Mouse (Mus musculus): ENCODE measurements around the gene Rac2. TPM values are rescaled to one million over a fixed set of nuclear protein-coding genes. Genes with fewer than 3 reads are reported as not detected.

Gene Rac2
- total RNA-seq, 1 experiment from 2014 or later: 252 TPM

GRCm38 (mm10) chr15:78548711-78549110 lies 23.9 kb downstream of the Rac2 start:
- no peak for ATAC-seq (replicated peaks; ENCODE audit: low read depth, poor library complexity, severe bottlenecking)

DNA sequence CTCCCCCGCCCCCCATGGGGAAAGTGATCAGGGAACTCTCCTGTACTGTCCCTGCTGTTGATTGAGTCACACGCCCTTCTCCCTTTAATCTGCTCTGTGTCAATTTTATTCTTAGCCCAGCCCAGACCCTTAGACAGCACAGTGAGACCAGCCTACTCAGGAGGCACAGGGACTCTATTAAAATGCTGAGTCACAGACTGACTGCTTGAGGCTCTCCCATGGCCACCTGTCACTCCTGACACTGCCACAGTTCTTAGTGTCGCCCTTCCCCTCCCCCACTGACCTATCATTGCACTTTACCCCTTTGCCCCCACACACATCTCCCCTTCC lies 24.3 kb downstream of the Rac2 start:
- peak; percentile 79 for ATAC-seq (replicated peaks; ENCODE audit: low read depth, poor library complexity, severe bottlenecking)

DNA sequence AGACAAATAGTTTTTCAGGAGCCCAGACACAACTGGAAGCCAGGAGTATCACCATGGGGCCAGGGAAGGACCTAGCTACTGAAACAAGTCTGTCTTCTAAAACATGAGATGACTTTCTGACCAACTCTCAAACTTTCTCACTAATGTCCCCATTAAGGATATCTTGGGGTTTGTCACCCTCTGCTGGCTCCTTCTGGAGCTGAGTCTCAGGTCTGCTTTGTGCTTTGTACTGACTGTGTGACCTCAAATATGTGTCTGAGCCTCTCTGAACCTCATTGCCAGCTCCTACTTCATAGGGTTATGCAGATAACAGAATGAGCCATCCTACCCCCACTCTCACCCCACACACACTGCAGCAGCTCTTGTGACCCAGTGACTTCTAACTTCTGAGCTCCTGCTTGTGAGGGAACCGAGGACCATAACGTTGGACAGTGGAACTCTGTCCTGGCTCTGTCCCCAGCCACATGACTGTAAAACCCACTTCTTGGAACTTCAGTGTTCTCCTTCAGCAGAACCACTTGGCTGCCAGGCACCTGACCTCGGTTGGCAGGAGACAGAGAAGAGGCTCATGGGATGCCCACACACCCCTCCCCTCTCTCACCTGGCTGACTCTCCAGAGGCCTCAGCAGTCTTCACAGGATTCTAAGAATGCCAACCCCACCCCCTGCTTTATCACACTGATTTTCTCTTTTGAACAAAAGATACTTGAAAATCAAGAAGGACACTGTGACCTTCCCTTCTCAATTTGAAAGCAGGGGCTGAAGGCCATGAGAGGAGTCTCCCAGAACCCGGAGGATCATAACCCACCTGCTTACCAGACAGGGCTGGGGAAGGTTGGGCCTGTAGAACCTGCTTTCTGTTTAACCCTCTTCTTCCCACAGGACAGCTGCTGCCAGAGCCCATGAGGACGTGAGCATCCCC lies 24.9 kb downstream of the Rac2 start:
- peak; percentile 52 for ATAC-seq (replicated peaks; ENCODE audit: low read depth, poor library complexity, severe bottlenecking)

- ATAC-seq (replicated peaks; ENCODE audit: low read depth, poor library complexity, severe bottlenecking): no peak
Measured at GRCm38 (mm10) chr15:78546060-78546459, 26.5 kb downstream of the Rac2 start.

DNA sequence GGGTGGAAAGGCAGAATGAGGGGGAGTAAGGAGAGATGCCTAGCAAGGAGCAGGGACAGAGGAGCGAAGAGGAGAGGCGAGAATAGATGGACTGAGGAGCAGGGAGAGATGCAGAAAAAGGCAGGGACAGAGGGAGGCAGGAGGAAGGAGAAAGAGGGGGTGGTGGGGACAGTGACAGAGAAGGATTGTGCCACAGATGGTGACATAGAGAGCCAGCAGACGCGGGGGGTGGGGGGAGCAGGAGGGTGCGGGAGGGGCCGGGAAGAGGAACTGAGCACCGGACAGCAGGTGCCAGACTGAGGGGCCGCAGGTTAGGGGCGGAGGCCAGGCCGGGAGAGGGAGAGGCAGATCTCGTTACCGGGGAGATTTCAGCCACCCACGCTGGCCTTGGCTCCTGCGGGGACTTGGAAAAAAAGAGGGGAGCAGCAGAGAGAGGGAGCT lies 28.0 kb downstream of the Rac2 start, which contains the start of gene Sstr3:
Sstr3 (minus strand) TSS at position 125 of the 441 bp plus-strand sequence.
- ATAC-seq (replicated peaks; ENCODE audit: low read depth, poor library complexity, severe bottlenecking): no peak

DNA sequence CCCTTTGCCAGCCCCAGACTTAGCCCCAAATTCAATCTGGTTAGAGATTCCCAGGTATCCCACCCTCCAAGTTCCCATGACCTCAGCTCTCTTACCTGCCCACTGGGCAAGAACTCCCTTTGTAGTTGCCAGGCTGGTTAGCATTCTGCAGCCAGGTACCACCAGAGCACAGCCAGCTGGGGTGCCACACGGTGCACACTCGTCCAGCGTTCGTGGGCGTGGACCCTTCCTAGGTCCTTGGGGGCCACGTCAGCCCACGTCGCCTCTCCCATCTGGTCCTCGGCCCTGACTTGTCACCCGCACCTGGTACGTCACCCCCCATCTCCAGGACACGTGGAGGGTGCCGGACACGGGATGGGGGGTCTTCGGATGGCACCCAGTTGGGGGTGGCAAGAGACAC lies 28.5 kb downstream of the Rac2 start:
- ATAC-seq (replicated peaks; ENCODE audit: low read depth, poor library complexity, severe bottlenecking): no peak

DNA sequence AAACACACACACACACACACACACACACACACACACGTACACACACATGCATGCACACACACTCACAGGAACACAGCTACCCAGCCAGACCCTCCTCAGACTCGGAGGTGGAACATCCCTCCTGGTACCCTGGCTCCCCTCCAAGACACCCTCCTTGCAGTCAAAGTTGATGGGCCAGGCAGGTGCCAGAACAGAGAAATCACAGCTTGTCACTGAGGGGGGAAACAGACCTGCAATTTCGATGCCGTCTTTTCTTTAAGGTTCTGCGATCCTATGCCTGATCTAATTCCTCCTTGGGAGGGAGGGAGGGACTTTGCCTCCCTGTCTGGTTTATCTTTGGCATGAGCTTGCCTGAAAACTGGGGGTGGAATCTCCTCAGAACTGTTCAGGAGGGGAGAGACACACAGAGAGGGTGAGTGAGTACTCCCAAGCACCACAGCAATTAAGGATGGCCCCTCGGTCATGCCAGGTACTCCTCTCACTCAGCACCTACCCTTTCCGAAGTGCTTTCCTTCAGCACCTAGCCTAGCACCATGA lies 29.7 kb downstream of the Rac2 start:
- ATAC-seq (replicated peaks; ENCODE audit: low read depth, poor library complexity, severe bottlenecking): no peak

DNA sequence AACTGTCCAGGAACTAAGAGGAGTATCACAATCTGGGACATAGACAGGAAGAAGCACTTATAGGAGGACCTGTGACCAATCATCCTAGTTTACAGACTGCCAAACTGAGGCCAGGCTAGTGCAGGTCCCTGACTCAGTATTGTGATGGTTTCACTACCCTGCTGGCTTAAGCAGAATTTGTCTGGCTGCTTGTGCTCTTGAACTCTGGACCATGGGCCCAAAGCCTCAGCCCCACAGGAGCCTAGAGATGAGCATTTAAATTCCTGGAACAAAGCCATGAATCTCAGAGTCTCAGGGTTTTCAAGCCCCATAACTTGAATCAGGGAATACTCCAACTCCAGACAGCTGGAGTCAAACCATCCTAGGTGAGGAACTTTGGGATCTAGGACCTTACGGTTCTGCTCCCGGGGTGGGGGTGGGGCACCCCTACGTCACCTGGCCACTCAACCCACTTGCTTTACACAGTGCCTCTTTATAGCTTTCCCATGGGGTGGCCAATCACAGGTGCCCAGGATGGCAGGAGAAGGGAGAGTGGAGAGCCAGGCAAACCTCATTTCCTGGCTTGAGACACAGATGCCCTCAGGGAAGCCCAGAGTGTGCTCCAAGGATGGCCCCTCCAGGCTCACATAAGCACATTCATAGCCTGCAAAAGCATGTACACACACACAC lies 30.4 kb downstream of the Rac2 start:
- ATAC-seq (replicated peaks; ENCODE audit: low read depth, poor library complexity, severe bottlenecking): no peak

- ATAC-seq (replicated peaks; ENCODE audit: low read depth, poor library complexity, severe bottlenecking): no peak
Measured at GRCm38 (mm10) chr15:78541606-78542005, 31.0 kb downstream of the Rac2 start.

DNA sequence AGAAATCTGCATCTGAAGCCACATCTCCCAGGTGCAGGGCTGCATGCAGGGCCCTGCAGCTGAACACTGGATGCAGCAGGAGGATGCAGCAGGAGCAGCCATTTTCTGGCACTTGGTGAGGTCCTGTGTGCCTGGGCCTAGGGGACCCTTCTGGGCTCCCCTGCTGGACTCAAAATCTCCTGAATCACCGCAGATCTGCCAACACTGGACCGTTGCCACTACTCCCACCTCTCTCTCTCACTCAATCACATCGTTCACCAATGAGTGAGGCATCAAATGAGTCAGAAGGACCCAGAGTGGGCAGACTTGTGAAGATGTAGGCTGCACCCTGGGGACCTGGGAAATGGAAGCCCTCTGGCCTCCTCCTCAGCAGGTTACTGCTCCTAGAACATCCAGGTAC lies 31.5 kb downstream of the Rac2 start:
- ATAC-seq (replicated peaks; ENCODE audit: low read depth, poor library complexity, severe bottlenecking): no peak

- ATAC-seq (replicated peaks; ENCODE audit: low read depth, poor library complexity, severe bottlenecking): no peak
Measured at GRCm38 (mm10) chr15:78535723-78536421, 36.7 kb downstream of the Rac2 start.

- no peak for ATAC-seq (replicated peaks; ENCODE audit: low read depth, poor library complexity, severe bottlenecking)
Measured at GRCm38 (mm10) chr15:78533346-78533835, 39.2 kb downstream of the Rac2 start.

- no peak for ATAC-seq (replicated peaks; ENCODE audit: low read depth, poor library complexity, severe bottlenecking)
Measured at GRCm38 (mm10) chr15:78532566-78533345, 39.8 kb downstream of the Rac2 start.

DNA sequence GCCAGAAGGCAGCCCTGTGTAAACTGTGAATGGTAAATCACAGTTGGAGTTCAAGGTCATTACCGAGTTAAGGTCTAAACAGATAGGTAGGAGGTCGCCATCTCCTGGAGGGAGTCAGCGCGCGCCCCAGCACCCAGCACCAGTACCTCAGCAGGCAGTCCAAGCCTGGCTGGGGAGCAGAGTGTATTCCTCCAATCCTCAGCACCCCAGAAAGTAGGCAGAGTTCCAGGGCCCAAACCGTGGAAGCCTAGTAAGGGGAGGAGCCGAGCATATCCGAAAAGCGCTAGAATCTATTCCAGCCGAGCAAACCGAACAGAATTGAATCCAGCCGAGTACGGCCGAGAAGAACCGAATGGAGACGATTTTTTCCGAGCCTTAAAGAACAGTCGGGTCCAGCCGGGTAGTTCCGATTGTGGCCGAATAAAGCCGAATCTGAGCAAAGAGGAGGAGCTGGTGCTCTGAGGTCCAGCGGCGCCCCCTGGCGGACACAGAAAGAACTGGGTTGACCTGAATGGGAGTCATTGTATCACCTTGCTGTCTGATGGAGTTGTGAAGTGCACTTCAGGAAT lies 40.6 kb downstream of the Rac2 start:
- peak; percentile 84 for ATAC-seq (replicated peaks; ENCODE audit: low read depth, poor library complexity, severe bottlenecking)

DNA sequence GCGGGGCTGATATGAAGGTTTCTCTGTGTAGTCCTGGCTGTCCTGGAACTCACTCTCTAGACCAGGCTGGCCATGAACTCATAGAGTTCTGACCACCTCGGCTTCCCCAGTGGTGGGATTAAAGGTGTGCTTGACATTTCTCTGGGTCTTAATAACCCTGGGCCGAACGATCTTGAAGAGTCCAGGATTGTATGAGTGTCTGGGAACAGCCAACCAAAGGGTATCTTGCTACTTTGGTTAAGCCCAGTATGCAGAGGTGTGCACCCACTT lies 41.2 kb downstream of the Rac2 start:
- ATAC-seq (replicated peaks; ENCODE audit: low read depth, poor library complexity, severe bottlenecking): no peak

- ATAC-seq (replicated peaks; ENCODE audit: low read depth, poor library complexity, severe bottlenecking): no peak
Measured at GRCm38 (mm10) chr15:78530671-78531450, 41.7 kb downstream of the Rac2 start, which contains the start of gene C1qtnf6. C1qtnf6 (minus strand) TSS chr15:78531416.

GRCm38 (mm10) chr15:78530141-78530540 lies 42.4 kb downstream of the Rac2 start:
- ATAC-seq (replicated peaks; ENCODE audit: low read depth, poor library complexity, severe bottlenecking): no peak

DNA sequence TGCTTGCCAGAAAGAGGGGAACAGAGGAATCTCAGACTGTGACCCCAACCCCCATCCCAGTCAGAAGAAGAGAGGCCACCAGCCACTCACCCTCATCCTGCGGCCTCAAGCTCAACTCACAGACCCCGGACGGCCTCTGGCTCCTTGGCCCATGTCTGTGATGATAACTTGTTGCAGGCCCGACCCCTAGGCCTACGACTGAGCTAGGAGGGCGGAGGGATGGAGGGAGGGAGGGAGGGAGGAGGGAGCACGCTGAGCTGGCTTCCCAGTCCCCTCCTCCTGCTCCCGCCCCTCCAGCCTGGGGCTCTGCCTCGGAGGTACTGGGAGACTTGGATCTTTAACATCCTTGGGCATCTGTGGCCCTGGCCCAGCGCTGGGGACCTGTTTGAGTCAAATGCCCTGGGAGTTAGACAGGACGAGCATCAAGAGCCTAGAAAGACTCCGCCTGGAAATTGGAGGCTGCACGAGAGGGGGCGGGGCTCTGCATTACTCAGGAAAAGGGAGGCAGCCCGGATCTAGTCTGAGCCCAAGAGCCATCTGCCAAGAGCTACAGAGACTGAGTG lies 43.1 kb downstream of the Rac2 start:
- ATAC-seq (replicated peaks; ENCODE audit: low read depth, poor library complexity, severe bottlenecking): no peak
